Mouse (Mus musculus): ENCODE results near the gene Mkln1. TPM values are rescaled to one million over a fixed set of nuclear protein-coding genes. Genes with fewer than 3 reads are reported as not detected.

The Mkln1 gene
- polyA plus RNA-seq, 1 experiment = 21.0 TPM

- H3K4me3 ChIP-seq (ENCODE audit: extremely low read depth, insufficient read depth, insufficient read length) = no peak overlapping the region
These were observed 166.4 kb downstream of the Mkln1 start for GRCm38 (mm10) chr6:31564901-31565391.

More at GRCm38 (mm10) chr6:31564901-31565391, 166.4 kb downstream of the Mkln1 start:
- no peak for DNase-seq (ENCODE audit: low read depth in 1 of 2, low spot score in 2 of 2)
- Histone ChIP-seq H3K4me1 (ENCODE audit: control insufficient read depth, insufficient read depth, insufficient read length) (peaks cover 4% of the 10 kb centered on the region), H3K27ac (ENCODE audit: insufficient read depth, low read length) (no peak overlapping the region), H3K27me3 (ENCODE audit: control insufficient read depth, insufficient read depth, low read length) (peaks cover 14% of the 10 kb centered on the region), H3K36me3 (ENCODE audit: control insufficient read depth, insufficient read depth, low read length) (no peaks in the 10 kb centered on the region)
- TF ChIP-seq POLR2A (IDR thresholded peaks at IDR 0.05; ENCODE audit: low read depth, low read length) = no peak
- 11% methylated on average over 17 of the region's 17 CpGs for WGBS

Other genes starting within 250 kb of the Mkln1 start
- gene Podxl, start 165.2 kb downstream of the Mkln1 start, polyA plus RNA-seq (2012; rRNA removed) = 5.4 and 6.8 TPM in 2 replicates

Data from spleen, adult 2 months (tissue).